Mouse (Mus musculus): ENCODE results near the gene Hectd4. TPM values are rescaled to one million over a fixed set of nuclear protein-coding genes. Genes with fewer than 3 reads are reported as not detected.
"Not testable (repeated sequence)": the region's sequence is repeated elsewhere in the genome, so short reads cannot be mapped to it uniquely, and the experiment has no call there.

The Hectd4 gene
- polyA plus RNA-seq, 1 experiment from 2014 or later = 5.5 TPM

- 63% methylated on average over 16 of the region's 16 CpGs for WGBS
- H3K27ac ChIP-seq (replicated peaks) = no peak overlapping the region
- H3K27me3 ChIP-seq = no peaks in the 10 kb centered on the region
- H3K36me3 ChIP-seq = peaks cover 76% of the 10 kb centered on the region
- H3K9ac ChIP-seq = no peak overlapping the region
- H3K4me1 ChIP-seq = no peaks in the 10 kb centered on the region
- no peak overlapping the region for H3K4me3 ChIP-seq (replicated peaks)
- ATAC-seq (ENCODE audit: insufficient number of reproducible peaks, low FRiP score, low TSS enrichment, low read depth) = no peak
- H3K9me3 ChIP-seq (replicated peaks) = no peaks in the 10 kb centered on the region
- no peak overlapping the region for H3K4me2 ChIP-seq (replicated peaks)
Observed at GRCm38 (mm10) chr5:121366449-121367225, 146.6 kb downstream of the Hectd4 start.

GRCm38 (mm10) chr5:121367255-121367654 lies 147.2 kb downstream of the Hectd4 start:
- Histone ChIP-seq H3K36me3 (peaks cover 76% of the 10 kb centered on the region), H3K4me2 (replicated peaks) (no peak overlapping the region)
- WGBS = 78% methylated on average over 4 of the region's 4 CpGs

GRCm38 (mm10) chr5:121371712-121372111 lies 151.7 kb downstream of the Hectd4 start:
- H3K27me3 ChIP-seq = no peaks in the 10 kb centered on the region
- no peaks in the 10 kb centered on the region for H3K4me1 ChIP-seq
- H3K4me2 ChIP-seq (replicated peaks) = no peak overlapping the region
- no peak for ATAC-seq (ENCODE audit: insufficient number of reproducible peaks, low FRiP score, low TSS enrichment, low read depth)
- H3K27ac ChIP-seq (replicated peaks) = no peak overlapping the region
- no peak overlapping the region for H3K9ac ChIP-seq
- H3K4me3 ChIP-seq (replicated peaks) = no peak overlapping the region
- H3K9me3 ChIP-seq (replicated peaks) = no peaks in the 10 kb centered on the region
- H3K36me3 ChIP-seq = peaks cover 74% of the 10 kb centered on the region
- 85% methylated on average over 6 of the region's 6 CpGs for WGBS

More at GRCm38 (mm10) chr5:121367255-121367654, 147.2 kb downstream of the Hectd4 start:
- H3K4me3 ChIP-seq (replicated peaks) = no peak overlapping the region
- H3K4me1 ChIP-seq = no peaks in the 10 kb centered on the region
- H3K9ac ChIP-seq = no peak overlapping the region
- no peak for ATAC-seq (ENCODE audit: insufficient number of reproducible peaks, low FRiP score, low TSS enrichment, low read depth)
- H3K27me3 ChIP-seq = no peaks in the 10 kb centered on the region
- H3K27ac ChIP-seq (replicated peaks) = no peak overlapping the region
- H3K9me3 ChIP-seq (replicated peaks) = no peaks in the 10 kb centered on the region

GRCm38 (mm10) chr5:121374790-121375189 lies 154.8 kb downstream of the Hectd4 start:
- H3K27ac ChIP-seq (replicated peaks) = no peak overlapping the region
- no peak for ATAC-seq (ENCODE audit: insufficient number of reproducible peaks, low FRiP score, low TSS enrichment, low read depth)
- no peak overlapping the region for H3K4me2 ChIP-seq (replicated peaks)
- no peaks in the 10 kb centered on the region for H3K9me3 ChIP-seq (replicated peaks)
- H3K36me3 ChIP-seq = peaks cover 84% of the 10 kb centered on the region
- WGBS = 84% methylated on average over 3 of the region's 3 CpGs
- no peaks in the 10 kb centered on the region for H3K4me1 ChIP-seq
- H3K27me3 ChIP-seq = no peaks in the 10 kb centered on the region
- H3K9ac ChIP-seq = no peak overlapping the region
- H3K4me3 ChIP-seq (replicated peaks) = no peak overlapping the region

- ATAC-seq (ENCODE audit: insufficient number of reproducible peaks, low FRiP score, low TSS enrichment, low read depth); H3K4me3 ChIP-seq (replicated peaks); H3K9ac ChIP-seq; H3K27ac ChIP-seq (replicated peaks); H3K4me2 ChIP-seq (replicated peaks); H3K9me3 ChIP-seq (replicated peaks); H3K27me3 ChIP-seq; H3K4me1 ChIP-seq: not testable (repeated sequence)
- WGBS = 74% methylated on average over 5 of the region's 5 CpGs
- H3K36me3 ChIP-seq = peaks cover 92% of the 10 kb centered on the region
Observed at GRCm38 (mm10) chr5:121376972-121377371, 157.0 kb downstream of the Hectd4 start.

GRCm38 (mm10) chr5:121378678-121379256 lies 158.7 kb downstream of the Hectd4 start:
- no peak for ATAC-seq (ENCODE audit: insufficient number of reproducible peaks, low FRiP score, low TSS enrichment, low read depth)
- Histone ChIP-seq H3K36me3 (peaks cover 83% of the 10 kb centered on the region), H3K4me2 (replicated peaks) (no peak overlapping the region), H3K9ac (no peak overlapping the region), H3K4me1 (peaks cover 3% of the 10 kb centered on the region; the same call in 1 of the 2 replicates), H3K27me3 (no peaks in the 10 kb centered on the region), H3K27ac (replicated peaks) (no peak overlapping the region), H3K9me3 (replicated peaks) (0 out of 2 replicates have a peak, but pooled peaks cover 5% of the 10 kb centered on the region), H3K4me3 (replicated peaks) (no peak overlapping the region)
- 94% methylated on average over 13 of the region's 13 CpGs for WGBS

- no peak for ATAC-seq (ENCODE audit: insufficient number of reproducible peaks, low FRiP score, low TSS enrichment, low read depth)
- 0 out of 2 replicates have a peak, but pooled peaks cover 5% of the 10 kb centered on the region for H3K9me3 ChIP-seq (replicated peaks)
- peaks cover 10% of the 10 kb centered on the region for H3K4me1 ChIP-seq
- no peaks in the 10 kb centered on the region for H3K27me3 ChIP-seq
- peaks cover 67% of the 10 kb centered on the region for H3K36me3 ChIP-seq
- no peak overlapping the region for H3K9ac ChIP-seq
- no peak overlapping the region for H3K27ac ChIP-seq (replicated peaks)
- WGBS = 91% methylated on average over 2 of the region's 2 CpGs
- no peak overlapping the region for H3K4me2 ChIP-seq (replicated peaks)
- H3K4me3 ChIP-seq (replicated peaks) = no peak overlapping the region
Observed at GRCm38 (mm10) chr5:121380692-121381091, 160.7 kb downstream of the Hectd4 start.

- H3K4me1 ChIP-seq = peaks cover 27% of the 10 kb centered on the region
- peak overlapping the region; percentile 74 for H3K4me3 ChIP-seq (replicated peaks)
- peak overlapping the region; percentile 69 for H3K4me2 ChIP-seq (replicated peaks)
- H3K27me3 ChIP-seq = no peaks in the 10 kb centered on the region
- peak overlapping the region; percentile 40; the same call in 1 of the 2 replicates for H3K27ac ChIP-seq (replicated peaks)
- H3K9me3 ChIP-seq (replicated peaks) = 0 out of 2 replicates have a peak, but pooled peaks cover 5% of the 10 kb centered on the region
- WGBS = 43% methylated on average over 10 of the region's 10 CpGs
- no peak for ATAC-seq (ENCODE audit: insufficient number of reproducible peaks, low FRiP score, low TSS enrichment, low read depth)
- peak overlapping the region; percentile 49 for H3K9ac ChIP-seq
- peaks cover 37% of the 10 kb centered on the region for H3K36me3 ChIP-seq
Observed at GRCm38 (mm10) chr5:121383857-121384756, 164.1 kb downstream of the Hectd4 start.

GRCm38 (mm10) chr5:121384757-121385460 lies 164.9 kb downstream of the Hectd4 start:
- 1% methylated on average over 45 of the region's 47 CpGs for WGBS
- Histone ChIP-seq H3K9me3 (replicated peaks) (0 out of 2 replicates have a peak, but pooled peaks cover 5% of the 10 kb centered on the region), H3K4me1 (peaks cover 27% of the 10 kb centered on the region), H3K36me3 (peaks cover 29% of the 10 kb centered on the region), H3K27ac (replicated peaks) (peak overlapping the region; percentile 85), H3K4me2 (replicated peaks) (peak overlapping the region; percentile 69), H3K9ac (peak overlapping the region; percentile 49), H3K27me3 (no peaks in the 10 kb centered on the region), H3K4me3 (replicated peaks) (peak overlapping the region; percentile 74)
- ATAC-seq (ENCODE audit: insufficient number of reproducible peaks, low FRiP score, low TSS enrichment, low read depth) = peak; percentile 69

- Histone ChIP-seq H3K4me1 (peaks cover 27% of the 10 kb centered on the region), H3K27me3 (no peaks in the 10 kb centered on the region), H3K36me3 (peaks cover 23% of the 10 kb centered on the region), H3K9ac (peak within 1 kb of the TSS; percentile 49), H3K9me3 (replicated peaks) (0 out of 2 replicates have a peak, but pooled peaks cover 5% of the 10 kb centered on the region), H3K4me3 (replicated peaks) (peak within 1 kb of the TSS; percentile 74), H3K4me2 (replicated peaks) (peak within 1 kb of the TSS; percentile 69), H3K27ac (replicated peaks) (peak within 1 kb of the TSS; percentile 85)
- ATAC-seq (ENCODE audit: insufficient number of reproducible peaks, low FRiP score, low TSS enrichment, low read depth) = peak; percentile 91
- WGBS = under 1% methylated on average over 32 of the region's 45 CpGs
Observed at GRCm38 (mm10) chr5:121385461-121386119, 165.6 kb downstream of the Hectd4 start, which contains the start of gene Trafd1. Gene Trafd1 (minus strand): TSS chr5:121385632.
